Mouse (Mus musculus): Measurements from ENCODE around the gene Gm49378. TPM values are rescaled to one million over a fixed set of nuclear protein-coding genes. Genes with fewer than 3 reads are reported as not detected.

The Gm49378 gene
- polyA plus RNA-seq (2014; fragmentation: Nextera tagmentation; extraction: Ambion mirVana): 2.1 TPM in 2 replicates

DNA sequence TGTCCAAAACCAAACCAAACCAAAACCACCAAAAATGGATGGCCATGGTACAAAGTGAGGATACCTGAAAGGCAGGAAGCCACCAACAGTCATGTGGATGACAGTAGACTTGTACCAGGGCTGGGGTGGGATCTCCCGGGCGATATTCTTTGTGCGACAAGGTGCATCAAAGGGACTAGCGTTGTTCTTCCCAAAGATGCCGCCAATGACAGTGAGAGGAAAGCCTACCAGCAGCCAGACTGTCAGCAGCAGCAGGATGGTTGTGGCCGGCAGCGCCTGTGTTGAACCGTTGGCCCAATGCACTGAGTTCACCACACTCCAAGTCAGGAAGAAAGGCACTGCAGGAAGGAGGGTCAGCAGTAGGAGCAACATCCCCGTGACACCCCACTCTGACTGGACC, at the start of gene Gm49378:
TSS of gene Gm49378 (minus strand) at position 101 of the 400 bp plus-strand sequence.
- TF ChIP-seq CTCF (IDR thresholded peaks at IDR 0.05; ENCODE audit: low read depth): no peak
- 89% methylated on average over 9 of the region's 9 CpGs for WGBS
- peaks cover 71% of the 10 kb centered on the region for H3K36me3 ChIP-seq (ENCODE audit: insufficient read depth)

DNA sequence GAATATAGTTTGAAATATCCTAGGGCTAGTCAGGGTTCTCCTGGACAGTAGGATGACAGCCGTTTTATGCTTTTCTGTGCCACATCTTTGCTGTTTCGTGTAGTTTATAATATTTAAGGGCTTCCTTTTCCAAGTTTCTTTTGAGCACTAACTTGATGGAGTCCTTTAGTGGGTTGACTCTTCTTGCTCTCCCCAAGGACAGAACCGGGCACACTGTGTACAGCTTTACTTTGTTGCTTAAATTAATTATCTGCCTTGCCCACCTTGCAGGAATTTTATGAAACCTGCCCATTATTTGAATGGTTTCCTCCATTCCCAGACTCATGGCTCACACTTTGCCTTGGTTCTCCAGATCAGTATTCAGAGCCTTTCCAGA, 44.4 kb upstream of the Gm49378 start:
- ATAC-seq (ENCODE audit: insufficient read depth) (peak; percentile 12; the same call in 1 of the 2 replicates), DNase-seq (no peak)
- Histone ChIP-seq H3K27me3 (ENCODE audit: insufficient read depth, low read length) (no peaks in the 10 kb centered on the region), H3K4me1 (ENCODE audit: insufficient read depth) (no peaks in the 10 kb centered on the region), H3K4me3 (ENCODE audit: low read depth, low read length) (peak overlapping the region; percentile 78), H3K4me2 (peak overlapping the region; percentile 82), H3K9ac (peak overlapping the region; percentile 81), H3K36me3 (ENCODE audit: insufficient read depth) (peaks cover 34% of the 10 kb centered on the region), H3K27ac (ENCODE audit: low read depth) (peak overlapping the region; percentile 92; the same call in 1 of the 2 replicates), H3K9me3 (ENCODE audit: low read depth, low read length) (no peaks in the 10 kb centered on the region)
- no peak for TF ChIP-seq CTCF (IDR thresholded peaks at IDR 0.05; ENCODE audit: low read depth)
- WGBS: 10% methylated on average over 3 of the region's 3 CpGs

More for the DNA sequence above, at the start of gene Gm49378:
- no peak for DNase-seq
- Histone ChIP-seq H3K4me1 (ENCODE audit: insufficient read depth) (no peaks in the 10 kb centered on the region), H3K9ac (no peak within 1 kb of the TSS), H3K27me3 (ENCODE audit: insufficient read depth, low read length) (no peaks in the 10 kb centered on the region), H3K9me3 (ENCODE audit: low read depth, low read length) (no peaks in the 10 kb centered on the region), H3K27ac (ENCODE audit: low read depth) (no peak within 1 kb of the TSS), H3K4me3 (ENCODE audit: low read depth, low read length) (no peak within 1 kb of the TSS), H3K4me2 (no peak within 1 kb of the TSS)
- no peak for ATAC-seq (ENCODE audit: insufficient read depth)

DNA sequence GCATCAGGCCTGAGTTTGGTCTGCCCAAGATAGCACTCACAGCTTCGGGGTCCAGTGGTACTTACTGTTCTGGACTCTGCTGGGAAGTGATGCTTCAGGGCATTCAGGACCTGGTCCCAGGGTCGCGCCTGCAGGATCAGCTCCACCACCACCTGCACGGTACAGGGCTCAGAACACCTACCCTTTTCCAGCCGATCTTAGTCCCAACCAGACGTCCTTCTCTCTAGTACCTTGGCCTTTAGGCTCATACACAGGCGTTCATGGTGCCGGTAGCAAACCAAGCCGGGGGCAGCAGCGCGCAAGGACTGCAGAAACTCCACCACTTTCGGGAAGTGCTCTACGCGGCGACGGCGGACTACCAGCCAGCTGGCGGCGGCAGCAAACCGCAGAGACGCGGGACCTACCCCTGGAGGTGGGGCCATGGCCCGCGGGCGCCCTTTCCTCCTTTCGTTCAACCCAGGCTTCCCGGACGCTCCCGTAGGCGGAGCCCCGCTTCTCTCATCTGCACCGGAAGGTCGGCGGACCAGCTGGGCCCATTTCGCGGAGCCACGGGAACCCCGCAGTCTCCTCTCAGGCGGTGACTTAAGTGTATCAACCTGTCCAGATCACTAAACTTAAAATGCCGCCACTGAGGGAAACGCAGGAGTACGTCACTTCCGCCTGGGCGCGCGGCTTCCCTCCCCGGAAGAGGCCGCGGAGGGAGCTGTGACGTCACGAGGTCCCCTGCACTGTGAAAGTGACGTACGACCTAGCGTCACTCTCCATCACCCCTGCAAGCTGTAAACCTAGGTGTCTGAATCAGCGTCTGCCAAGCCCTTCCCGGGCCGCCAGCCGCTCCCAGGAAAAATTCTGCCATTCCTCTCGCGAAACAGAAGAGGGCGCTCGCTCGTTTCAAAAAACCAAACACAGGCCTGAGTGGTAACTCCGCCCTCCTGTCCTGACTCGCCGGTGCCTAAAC, 43.7 kb upstream of the Gm49378 start, which contains the start of gene Tinf2:
TSS of gene Tinf2 (minus strand) at position 661 of the 958 bp plus-strand sequence.
- H3K4me2 ChIP-seq: peak within 1 kb of the TSS; percentile 82
- H3K4me1 ChIP-seq (ENCODE audit: insufficient read depth): no peaks in the 10 kb centered on the region
- no peaks in the 10 kb centered on the region for H3K27me3 ChIP-seq (ENCODE audit: insufficient read depth, low read length)
- H3K9ac ChIP-seq: peak within 1 kb of the TSS; percentile 81
- peaks cover 41% of the 10 kb centered on the region for H3K36me3 ChIP-seq (ENCODE audit: insufficient read depth)
- peak; percentile 98 for ATAC-seq (ENCODE audit: insufficient read depth)
- peak; percentile 85 for TF ChIP-seq CTCF (IDR thresholded peaks at IDR 0.05; ENCODE audit: low read depth)
- WGBS: under 1% methylated on average over 65 of the region's 66 CpGs
- no peaks in the 10 kb centered on the region for H3K9me3 ChIP-seq (ENCODE audit: low read depth, low read length)
- peak; percentile 99 for DNase-seq
- peak within 1 kb of the TSS; percentile 92 for H3K27ac ChIP-seq (ENCODE audit: low read depth)
- H3K4me3 ChIP-seq (ENCODE audit: low read depth, low read length): peak within 1 kb of the TSS; percentile 78

DNA sequence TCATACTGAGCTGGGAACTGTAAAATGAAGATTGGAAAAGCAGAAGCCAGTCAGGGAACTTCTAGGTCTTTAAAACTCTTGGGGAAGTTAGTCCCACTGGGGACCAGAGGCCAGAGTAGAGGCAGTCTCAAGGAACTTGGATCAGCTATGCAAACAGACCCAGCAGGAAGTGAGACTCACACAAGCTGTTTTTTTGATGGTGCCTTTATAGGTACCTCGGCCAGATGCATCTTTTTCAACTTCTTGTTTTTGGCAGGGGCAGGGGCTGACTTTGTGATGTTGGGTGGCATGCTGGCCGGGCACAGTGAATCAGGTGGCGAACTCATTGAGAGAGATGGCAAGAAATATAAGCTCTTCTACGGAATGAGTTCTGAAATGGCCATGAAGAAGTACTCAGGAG, 39.9 kb upstream of the Gm49378 start:
- no peaks in the 10 kb centered on the region for H3K27me3 ChIP-seq (ENCODE audit: insufficient read depth, low read length)
- no peak overlapping the region for H3K4me3 ChIP-seq (ENCODE audit: low read depth, low read length)
- H3K4me2 ChIP-seq: no peak overlapping the region
- no peak for TF ChIP-seq CTCF (IDR thresholded peaks at IDR 0.05; ENCODE audit: low read depth)
- DNase-seq (no peak), ATAC-seq (ENCODE audit: insufficient read depth) (no peak)
- H3K4me1 ChIP-seq (ENCODE audit: insufficient read depth): peaks cover 4% of the 10 kb centered on the region; the same call in 1 of the 2 replicates
- no peak overlapping the region for H3K9ac ChIP-seq
- no peaks in the 10 kb centered on the region for H3K9me3 ChIP-seq (ENCODE audit: low read depth, low read length)
- peaks cover 57% of the 10 kb centered on the region for H3K36me3 ChIP-seq (ENCODE audit: insufficient read depth)
- H3K27ac ChIP-seq (ENCODE audit: low read depth): no peak overlapping the region
- WGBS: 83% methylated on average over 4 of the region's 4 CpGs

DNA sequence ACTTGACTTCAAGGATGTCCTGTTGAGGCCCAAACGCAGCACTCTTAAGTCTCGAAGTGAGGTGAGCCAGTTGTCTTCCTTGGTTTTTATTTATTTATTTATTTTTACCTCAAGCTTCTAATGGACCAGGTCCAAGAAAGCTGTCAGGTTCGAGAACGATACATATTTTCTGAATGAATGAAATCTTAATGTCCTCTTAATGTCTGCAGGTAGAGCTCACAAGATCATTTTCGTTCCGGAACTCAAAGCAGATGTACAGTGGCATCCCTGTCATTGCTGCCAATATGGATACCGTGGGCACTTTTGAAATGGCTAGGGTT, 35.0 kb upstream of the Gm49378 start:
- ATAC-seq (ENCODE audit: insufficient read depth) (no peak), DNase-seq (no peak)
- Histone ChIP-seq H3K4me1 (ENCODE audit: insufficient read depth) (peaks cover 5% of the 10 kb centered on the region; the same call in 1 of the 2 replicates), H3K9ac (peak overlapping the region; percentile 77), H3K27me3 (ENCODE audit: insufficient read depth, low read length) (no peaks in the 10 kb centered on the region), H3K4me2 (peak overlapping the region; percentile 70), H3K27ac (ENCODE audit: low read depth) (peak overlapping the region; percentile 72; the same call in 1 of the 2 replicates), H3K36me3 (ENCODE audit: insufficient read depth) (peaks cover 29% of the 10 kb centered on the region), H3K9me3 (ENCODE audit: low read depth, low read length) (no peaks in the 10 kb centered on the region), H3K4me3 (ENCODE audit: low read depth, low read length) (peak overlapping the region; percentile 70)
- TF ChIP-seq CTCF (IDR thresholded peaks at IDR 0.05; ENCODE audit: low read depth): no peak
- WGBS: 72% methylated on average over 7 of the region's 7 CpGs

DNA sequence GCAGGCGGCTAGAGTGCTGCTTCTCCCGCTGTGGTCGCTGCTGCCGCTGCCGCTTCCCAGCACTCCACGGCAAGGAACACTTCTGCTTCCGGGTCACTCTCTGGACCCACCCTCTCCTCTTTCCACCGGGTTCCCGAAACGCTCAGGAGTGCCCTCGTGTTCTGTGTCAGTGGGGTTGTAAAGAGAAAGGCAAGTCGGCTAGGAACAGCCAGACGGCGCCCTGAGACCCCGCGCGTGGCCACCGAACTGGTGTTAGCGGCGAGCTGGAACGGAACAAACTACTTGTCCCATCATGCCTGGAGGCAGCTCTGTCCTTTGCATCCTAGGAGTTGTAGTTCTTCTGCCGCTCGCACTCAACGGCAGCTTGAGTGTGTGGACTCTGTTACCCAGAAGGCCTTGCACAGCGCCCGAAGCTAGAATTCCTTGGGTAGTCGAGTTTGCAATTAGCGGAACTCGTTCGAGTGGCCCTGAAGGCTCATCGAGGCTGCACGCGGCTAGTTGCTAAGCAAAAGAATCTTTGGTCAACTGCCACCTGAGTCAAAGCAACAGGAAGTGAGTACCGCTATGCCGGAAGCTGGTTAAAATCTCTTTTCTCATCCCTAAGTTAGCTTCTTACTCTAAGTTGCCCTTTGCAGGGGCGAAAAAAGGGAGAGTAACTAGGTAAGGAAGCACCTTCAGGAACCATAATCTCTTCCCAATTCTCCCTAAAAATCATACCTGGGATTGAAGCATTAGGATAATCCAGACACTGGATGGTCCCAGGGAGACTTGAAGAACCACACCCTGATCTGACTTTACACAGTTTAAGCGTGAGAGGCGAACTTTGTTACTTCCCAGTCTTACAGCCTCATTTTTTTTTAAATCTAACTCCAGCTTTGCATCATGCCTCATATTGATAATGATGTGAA, 34.4 kb upstream of the Gm49378 start, which contains the start of the genes Gmpr2 and Nedd8:
TSS of gene Gmpr2 (plus strand) at position 109 of the 908 bp plus-strand sequence.
TSS of gene Nedd8 (minus strand) at position 292 of the 908 bp plus-strand sequence.
- no peaks in the 10 kb centered on the region for H3K9me3 ChIP-seq (ENCODE audit: low read depth, low read length)
- ATAC-seq (ENCODE audit: insufficient read depth) (peak; percentile 98), DNase-seq (peak; percentile 97)
- H3K9ac ChIP-seq: peak within 1 kb of the TSS; percentile 77
- H3K4me3 ChIP-seq (ENCODE audit: low read depth, low read length): peak within 1 kb of the TSS; percentile 70
- peaks cover 23% of the 10 kb centered on the region for H3K36me3 ChIP-seq (ENCODE audit: insufficient read depth)
- TF ChIP-seq CTCF (IDR thresholded peaks at IDR 0.05; ENCODE audit: low read depth): no peak
- H3K27ac ChIP-seq (ENCODE audit: low read depth): peak within 1 kb of the TSS; percentile 72; the same call in 1 of the 2 replicates
- H3K4me2 ChIP-seq: peak within 1 kb of the TSS; percentile 70
- WGBS: under 1% methylated on average over 38 of the region's 38 CpGs
- H3K27me3 ChIP-seq (ENCODE audit: insufficient read depth, low read length): no peaks in the 10 kb centered on the region
- H3K4me1 ChIP-seq (ENCODE audit: insufficient read depth): peaks cover 5% of the 10 kb centered on the region; the same call in 1 of the 2 replicates
